Mouse (Mus musculus) CH12.LX (cell line): Measurements from ENCODE around the gene Siah2. TPM values are rescaled to one million over a fixed set of nuclear protein-coding genes. Genes with fewer than 3 reads are reported as not detected.

Source experiments
- DNase-seq: peaks from one replicate; pipeline ENCODE4 v3.0.0-alpha.2; 2013; ENCODE audit errors: extremely low read depth
- H3K27ac ChIP-seq: 2 replicates; pipeline ENCODE4 v1.5.1; 2012; ENCODE audit warnings: low read depth, mild to moderate bottlenecking, control low read depth, moderate library complexity; ENCODE audit not compliant: insufficient read depth
- H3K27me3 ChIP-seq: replicated peaks from 2 replicates; pipeline ENCODE3; 2012; ENCODE audit warnings: inconsistent platforms
- H3K36me3 ChIP-seq, 2 experiments: replicated peaks in 1 of 2; 2 replicates each; pipeline versions ENCODE3 to v1.6.1; 2012; ENCODE audit warnings: inconsistent platforms in 1 of 2, low read length in 1 of 2, mild to moderate bottlenecking in 1 of 2, mixed read lengths in 1 of 2, moderate library complexity in 1 of 2; ENCODE audit not compliant: control insufficient read depth in 1 of 2, insufficient read depth in 1 of 2
- H3K4me1 ChIP-seq, 2 experiments: 2 replicates each; pipeline ENCODE4 v1.6.1; 2012; ENCODE audit warnings: inconsistent platforms in 1 of 2, moderate library complexity in 1 of 2; ENCODE audit not compliant: insufficient read depth in 2 of 2, control insufficient read depth in 1 of 2
- H3K4me2 ChIP-seq: 2 replicates; pipeline ENCODE4 v1.6.1; 2012; ENCODE audit warnings: low read depth, mild to moderate bottlenecking, control low read depth; ENCODE audit not compliant: poor library complexity, insufficient read depth, severe bottlenecking
- H3K4me3 ChIP-seq, 3 experiments: fragments of 150-350 bp in 1 of 3; sonication (generic) in 1 of 3; replicated peaks in 1 of 3; 2 replicates each; pipeline versions ENCODE3 to v1.5.1; 2011 to 2012; ENCODE audit warnings: low read depth in 2 of 3, low read length in 2 of 3, mild to moderate bottlenecking in 2 of 3, moderate library complexity in 2 of 3, control low read depth in 1 of 3, improper control_type of control experiment in 1 of 3, inconsistent platforms in 1 of 3, mixed read lengths in 1 of 3; ENCODE audit not compliant: poor library complexity in 1 of 3
- H3K79me2 ChIP-seq: replicated peaks from 2 replicates; pipeline ENCODE4 v1.6.1; 2012; ENCODE audit warnings: mild to moderate bottlenecking, moderate library complexity; ENCODE audit not compliant: control insufficient read depth, poor library complexity, insufficient read depth, severe bottlenecking; ENCODE audit errors: extremely low read depth
- H3K9ac ChIP-seq: 2 replicates; pipeline ENCODE4 v1.6.1; 2012; ENCODE audit warnings: low read depth, mild to moderate bottlenecking, control low read depth, moderate library complexity; ENCODE audit not compliant: insufficient read depth
- H3K9me3 ChIP-seq: replicated peaks from 2 replicates; pipeline ENCODE3; 2012; ENCODE audit warnings: low read length, inconsistent platforms, mixed read lengths
- BHLHE40 ChIP-seq: IDR thresholded peaks from 2 replicates; pipeline ENCODE4 v1.6.1; 2011; ENCODE audit warnings: mild to moderate bottlenecking, low read depth, low read length, improper control_type of control experiment
- CHD1 ChIP-seq: IDR thresholded peaks from 2 replicates; pipeline ENCODE4 v1.6.1; 2012; ENCODE audit warnings: low read depth, low read length, improper control_type of control experiment, inconsistent platforms
- CHD2 ChIP-seq: IDR thresholded peaks from 2 replicates; pipeline ENCODE4 v1.6.1; 2011; ENCODE audit warnings: low read length, improper control_type of control experiment
- CTCF ChIP-seq, 2 experiments: IDR thresholded peaks in 1 of 2; conservative IDR thresholded peaks in 1 of 2; 2 replicates each; pipeline ENCODE4 v1.5.1; 2011 to 2012; ENCODE audit warnings: low read depth in 2 of 2, low read length in 2 of 2, improper control_type of control experiment in 1 of 2, inconsistent platforms in 1 of 2, mild to moderate bottlenecking in 1 of 2, moderate library complexity in 1 of 2
- E2F4 ChIP-seq: IDR thresholded peaks from 2 replicates; pipeline ENCODE4 v1.6.1; 2011; ENCODE audit warnings: low read depth, low read length, improper control_type of control experiment; ENCODE audit not compliant: insufficient replicate concordance
- ELF1 ChIP-seq: IDR thresholded peaks from 2 replicates; pipeline ENCODE4 v1.6.1; 2014; ENCODE audit warnings: low read depth, mild to moderate bottlenecking, inconsistent platforms, low read length, improper control_type of control experiment
- EP300 ChIP-seq: IDR thresholded peaks from 2 replicates; pipeline ENCODE4 v1.6.1; 2011; ENCODE audit warnings: low read length, improper control_type of control experiment
- GABPA ChIP-seq: IDR thresholded peaks from 2 replicates; pipeline ENCODE4 v1.6.1; 2012; ENCODE audit warnings: low read depth, low read length, improper control_type of control experiment, inconsistent platforms; ENCODE audit not compliant: insufficient replicate concordance
- HCFC1 ChIP-seq: IDR thresholded peaks from 2 replicates; pipeline ENCODE4 v1.6.1; 2012; ENCODE audit warnings: low read depth, mild to moderate bottlenecking, inconsistent platforms, low read length, improper control_type of control experiment
- JUN ChIP-seq: IDR thresholded peaks from 2 replicates; pipeline ENCODE4 v1.6.1; 2011; ENCODE audit warnings: low read depth, mild to moderate bottlenecking, low read length, improper control_type of control experiment, moderate library complexity; ENCODE audit not compliant: insufficient read depth
- KAT2A ChIP-seq: IDR thresholded peaks from 2 replicates; pipeline ENCODE4 v1.6.1; 2012; ENCODE audit warnings: low read length, improper control_type of control experiment, inconsistent platforms; ENCODE audit not compliant: insufficient replicate concordance
- MAX ChIP-seq: IDR thresholded peaks from 2 replicates; pipeline ENCODE4 v1.6.1; 2011; ENCODE audit warnings: low read length, improper control_type of control experiment
- MAZ ChIP-seq: IDR thresholded peaks from 2 replicates; pipeline ENCODE4 v1.6.1; 2012; ENCODE audit warnings: low read depth, mild to moderate bottlenecking, inconsistent platforms, low read length, improper control_type of control experiment, moderate library complexity
- MXI1 ChIP-seq: IDR thresholded peaks from 2 replicates; pipeline ENCODE4 v1.6.1; 2011; ENCODE audit warnings: mild to moderate bottlenecking, low read depth, low read length, improper control_type of control experiment
- MYC ChIP-seq: IDR thresholded peaks from 2 replicates; pipeline ENCODE4 v1.6.1; 2011; ENCODE audit warnings: low read depth, mild to moderate bottlenecking, improper control_type of control experiment, low read length
- NELFE ChIP-seq: IDR thresholded peaks from 2 replicates; pipeline ENCODE4 v1.6.1; 2011; ENCODE audit warnings: low read depth, low read length, improper control_type of control experiment
- NRF1 ChIP-seq: IDR thresholded peaks from 2 replicates; pipeline ENCODE4 v1.6.1; 2014; ENCODE audit warnings: low read depth, mild to moderate bottlenecking, inconsistent platforms, low read length, improper control_type of control experiment, moderate library complexity
- POLR2A ChIP-seq: IDR thresholded peaks from 2 replicates; pipeline ENCODE4 v1.6.1; 2011; ENCODE audit warnings: low read depth, mild to moderate bottlenecking, improper control_type of control experiment, low read length
- POLR2AphosphoS2 ChIP-seq: IDR thresholded peaks from 2 replicates; pipeline ENCODE4 v1.6.1; 2011; ENCODE audit warnings: low read depth, low read length, improper control_type of control experiment
- RAD21 ChIP-seq: IDR thresholded peaks from 2 replicates; pipeline ENCODE4 v1.6.1; 2011; ENCODE audit warnings: low read depth, mild to moderate bottlenecking, low read length, improper control_type of control experiment, moderate library complexity
- RCOR1 ChIP-seq: conservative IDR thresholded peaks from 2 replicates; pipeline ENCODE4 v1.6.1; 2012; ENCODE audit warnings: low read depth, mild to moderate bottlenecking, inconsistent platforms, low read length, improper control_type of control experiment
- SMC3 ChIP-seq: IDR thresholded peaks from 2 replicates; pipeline ENCODE4 v1.6.1; 2011; ENCODE audit warnings: low read depth, low read length, improper control_type of control experiment
- TBP ChIP-seq: conservative IDR thresholded peaks from 2 replicates; pipeline ENCODE4 v1.6.1; 2011; ENCODE audit warnings: low read depth, low read length, improper control_type of control experiment
- TCF12 ChIP-seq: IDR thresholded peaks from 2 replicates; pipeline ENCODE4 v1.6.1; 2014; ENCODE audit warnings: low read depth, mild to moderate bottlenecking, inconsistent platforms, low read length, improper control_type of control experiment
- UBTF ChIP-seq: IDR thresholded peaks from 2 replicates; pipeline ENCODE4 v1.6.1; 2012; ENCODE audit warnings: low read depth, mild to moderate bottlenecking, inconsistent platforms, low read length, improper control_type of control experiment, moderate library complexity
- USF1 ChIP-seq: IDR thresholded peaks from 2 replicates; pipeline ENCODE4 v1.6.1; 2014; ENCODE audit warnings: low read depth, mild to moderate bottlenecking, inconsistent platforms, low read length, improper control_type of control experiment
- ZC3H11A ChIP-seq: IDR thresholded peaks from 2 replicates; pipeline ENCODE4 v1.6.1; 2012; ENCODE audit warnings: low read depth, mild to moderate bottlenecking, inconsistent platforms, low read length, improper control_type of control experiment
- ZMIZ1 ChIP-seq: IDR thresholded peaks from 2 replicates; pipeline ENCODE4 v1.6.1; 2012; ENCODE audit warnings: low read depth, mild to moderate bottlenecking, inconsistent platforms, low read length, improper control_type of control experiment
- ZNF384 ChIP-seq: IDR thresholded peaks from 2 replicates; pipeline ENCODE4 v1.6.1; 2012; ENCODE audit warnings: low read depth, low read length, improper control_type of control experiment, inconsistent platforms
- dilution Hi-C: fragments of 300-500 bp; cut with MboI; formaldehyde crosslinking; loops from 2 replicates; pipeline ENCODE4 v1.14.3; 2020; ENCODE audit warnings: low sequenced_read_pairs; ENCODE audit not compliant: extremely low pct_unique_long_range_greater_than_20kb, extremely low pct_ligation_motif_present
- in situ Hi-C: fragments of 300-500 bp; cut with MboI; formaldehyde crosslinking; loops from 3 replicates; pipeline ENCODE4 v1.14.3; 2019; ENCODE audit warnings: low sequenced_read_pairs, low pct_ligation_motif_present, low pct_unique_long_range_greater_than_20kb, mixed read lengths
- polyA plus RNA-seq: library from polyadenylated mRNA; unstranded; fragments of >175 nt; gene quantifications from 2 replicates; pipeline ENCODE4 v1.2.1, GENCODE M21; 2012; ENCODE audit warnings: low read depth; ENCODE audit not compliant: insufficient read length
- total RNA-seq, 2 experiments: library from RNA; depleted of rRNA; stranded (reverse); fragments of 300-350 nt in 1 of 2; fragments of >200 nt in 1 of 2; gene quantifications; 2 replicates each; pipeline ENCODE4 v1.2.3; 2012 to 2014

Gene Siah2
- total and polyA plus RNA-seq, 3 experiments, result 104 to 142 (median 140) TPM

DNA sequence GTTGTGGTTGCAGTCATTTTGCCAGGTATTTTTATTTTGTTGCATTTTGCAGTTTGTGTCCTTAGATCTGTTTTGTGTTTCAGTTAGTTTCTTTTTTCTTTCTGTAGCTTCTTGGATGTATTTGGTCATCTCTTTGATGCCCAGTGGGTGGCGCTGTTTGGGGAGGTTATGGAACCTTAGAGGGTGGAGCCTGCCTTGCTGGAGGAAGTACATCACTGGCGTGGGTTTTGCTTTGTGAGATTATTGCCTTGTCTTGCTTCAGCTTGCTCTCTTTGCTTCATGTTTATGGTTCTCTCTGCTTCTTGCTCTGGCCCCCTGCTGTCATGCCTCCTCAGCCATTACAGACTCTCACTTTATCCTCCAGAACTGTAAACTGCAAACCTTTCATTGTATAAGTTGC is 34.8 kb downstream of the Siah2 start:
- Histone ChIP-seq H3K36me3 (no peaks in the 10 kb centered on the region), H3K79me2 (no peaks in the 10 kb centered on the region; the same call in 1 of the 2 replicates), H3K27me3 (no peaks in the 10 kb centered on the region), H3K4me3 (no peak overlapping the region), H3K4me2 (no peak overlapping the region), H3K27ac (no peak overlapping the region), H3K9ac (no peak overlapping the region), H3K9me3 (peaks cover 4% of the 10 kb centered on the region), H3K4me1 (peaks cover 2 to 13% of the 10 kb centered on the region in 2 experiments; a peak in 3 of 4 replicates)
- dilution Hi-C loops (no loop called here), in situ Hi-C loops (loop anchor here (5.0 to 25.0 kb wide), 3 partner anchors 125 to 495 kb away; no protein-coding TSS in a partner anchor)
- TF ChIP-seq BHLHE40, result no peak
- TF ChIP-seq SMC3, result peak; percentile 68
- TF ChIP-seq MAZ, result no peak
- no peak for TF ChIP-seq RCOR1
- no peak for TF ChIP-seq CHD2
- no peak for TF ChIP-seq POLR2A
- TF ChIP-seq TBP, result no peak
- TF ChIP-seq ELF1, result no peak
- no peak for TF ChIP-seq E2F4
- no peak for TF ChIP-seq GABPA
- no peak for TF ChIP-seq MAX
- peak; percentile 35 to 72; a peak in 3 of 4 replicates for TF ChIP-seq CTCF (conservative IDR thresholded peaks at IDR 0.05 in 1 of 2, IDR thresholded peaks at IDR 0.05 in 1 of 2; ENCODE audit: low read depth in 2 of 2, low read length in 2 of 2)
- no peak for TF ChIP-seq CHD1
- peak; percentile 52 for TF ChIP-seq RAD21
- TF ChIP-seq UBTF, result no peak
- TF ChIP-seq ZNF384, result no peak
- no peak for TF ChIP-seq MYC
- peak; percentile 69 for DNase-seq

GRCm38 (mm10) chr3:58655362-58656130 is 36.7 kb downstream of the Siah2 start:
- peak overlapping the region; percentile 31; the same call in 1 of the 2 replicates for H3K4me2 ChIP-seq
- H3K4me3 ChIP-seq, result no peak overlapping the region
- peak; percentile 79 for DNase-seq
- peaks cover 4 to 13% of the 10 kb centered on the region in 2 experiments; a peak in 3 of 4 replicates for H3K4me1 ChIP-seq
- H3K27ac ChIP-seq, result no peak overlapping the region
- H3K36me3 ChIP-seq, result no peaks in the 10 kb centered on the region
- dilution Hi-C loops, result no loop called here
- no peak overlapping the region for H3K9ac ChIP-seq
- H3K9me3 ChIP-seq, result peaks cover 4% of the 10 kb centered on the region
- H3K27me3 ChIP-seq, result no peaks in the 10 kb centered on the region
- H3K79me2 ChIP-seq, result no peaks in the 10 kb centered on the region; the same call in 1 of the 2 replicates
- in situ Hi-C loops, result loop anchor here (5.0 to 25.0 kb wide), 3 partner anchors 127 to 493 kb away; no protein-coding TSS in a partner anchor
- TF ChIP-seq MXI1 (no peak), HCFC1 (no peak), EP300 (no peak), SMC3 (peak; percentile 95), JUN (no peak), CTCF (conservative IDR thresholded peaks at IDR 0.05 in 1 of 2, IDR thresholded peaks at IDR 0.05 in 1 of 2; ENCODE audit: low read depth in 2 of 2, low read length in 2 of 2) (peak; percentile 76 to 93), UBTF (no peak), POLR2AphosphoS2 (no peak), ZMIZ1 (no peak), CHD2 (no peak), NRF1 (no peak), ZNF384 (peak; percentile 95), MAX (no peak), NELFE (no peak; the same call in 1 of the 2 replicates), MAZ (no peak), MYC (no peak), TCF12 (no peak), GABPA (no peak), POLR2A (no peak), TBP (no peak), BHLHE40 (no peak), ZC3H11A (peak; percentile 91), RAD21 (peak; percentile 95), USF1 (no peak), KAT2A (no peak), CHD1 (no peak)
